Mouse (Mus musculus) G1E (cell line): Measurements from ENCODE around the gene Fam81a. TPM values are rescaled to one million over a fixed set of nuclear protein-coding genes. Genes with fewer than 3 reads are reported as not detected.

Experiments
- ATAC-seq: 2 replicates; pipeline ENCODE4 v1.8.0; 2016; ENCODE audit warnings: mild to moderate bottlenecking; ENCODE audit not compliant: insufficient number of reproducible peaks, poor library complexity, low FRiP score, severe bottlenecking; ENCODE audit errors: extremely low read depth
- DNase-seq: peaks from one replicate; pipeline ENCODE4 v3.0.0; 2012; ENCODE audit warnings: low spot score
- H3K27me3 ChIP-seq: 2 replicates; pipeline ENCODE4 v1.6.1; 2012; ENCODE audit warnings: mild to moderate bottlenecking, low read length, inconsistent platforms; ENCODE audit not compliant: insufficient read depth
- H3K36me3 ChIP-seq: replicated peaks from 2 replicates; pipeline ENCODE3; 2012; ENCODE audit warnings: mild to moderate bottlenecking, inconsistent platforms
- H3K4me1 ChIP-seq: 2 replicates; pipeline ENCODE4 v1.6.1; 2012; ENCODE audit warnings: low read depth, low read length, inconsistent platforms, mixed read lengths; ENCODE audit not compliant: insufficient read depth
- H3K4me3 ChIP-seq: 2 replicates; pipeline ENCODE4 v1.5.1; 2012; ENCODE audit warnings: low read depth, mild to moderate bottlenecking, inconsistent platforms, low read length, moderate library complexity, mixed read lengths
- H3K9me3 ChIP-seq: replicated peaks from 2 replicates; pipeline ENCODE4 v1.6.1; 2012; ENCODE audit warnings: inconsistent platforms
- CTCF ChIP-seq: IDR thresholded peaks from 2 replicates; pipeline ENCODE4 v1.5.1; 2012; ENCODE audit warnings: low read depth, low read length, inconsistent platforms, mixed read lengths
- GATA1 ChIP-seq: IDR thresholded peaks from 2 replicates; pipeline ENCODE4 v1.6.1; 2012; ENCODE audit warnings: borderline replicate concordance, low read length, inconsistent platforms, mixed read lengths
- GATA2 ChIP-seq: IDR thresholded peaks from 2 replicates; pipeline ENCODE4 v1.6.1; 2012; ENCODE audit warnings: low read depth, low read length, inconsistent platforms, borderline replicate concordance
- POLR2AphosphoS5 ChIP-seq: IDR thresholded peaks from 2 replicates; pipeline ENCODE4 v1.6.1; 2012; ENCODE audit warnings: low read depth, low read length, inconsistent platforms; ENCODE audit not compliant: insufficient replicate concordance
- TAL1 ChIP-seq: conservative IDR thresholded peaks from 2 replicates; pipeline ENCODE4 v1.6.1; 2012; ENCODE audit warnings: low read depth, low read length, inconsistent platforms, mixed read lengths
- polyA plus RNA-seq: library from polyadenylated mRNA; stranded (reverse); fragments of >175 nt; gene quantifications from 2 replicates; pipeline ENCODE4 v1.2.3, GENCODE M21; 2012
- total RNA-seq, 2 experiments: library from RNA; stranded (forward) in 1 of 2; stranded (reverse) in 1 of 2; fragments of 200-1000 nt in 1 of 2; fragments of >200 nt in 1 of 2; fragmentation: Nextera tagmentation in 1 of 2; gene quantifications; 2 replicates each; pipeline ENCODE4 v1.2.3; 2014 to 2017

The Fam81a gene
- total and polyA plus RNA-seq, 3 experiments, result not detected

DNA sequence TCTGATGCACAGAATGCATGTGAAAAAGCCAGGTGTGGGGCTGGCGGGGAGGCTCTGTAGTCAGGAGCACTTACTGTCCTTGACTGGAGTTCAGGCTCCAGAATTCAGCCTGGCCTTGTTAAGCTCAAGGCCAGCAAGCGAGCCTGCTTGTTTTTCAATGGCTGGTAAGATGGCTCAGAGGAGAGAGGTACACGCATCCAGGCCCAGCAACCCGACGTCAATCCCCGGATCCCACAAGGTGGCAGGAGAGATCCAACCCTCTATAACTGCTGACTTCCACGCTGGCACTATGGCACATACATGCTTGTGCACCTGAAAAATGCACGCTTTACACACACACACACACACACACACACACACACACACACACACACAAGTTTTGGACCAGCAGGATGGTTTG lies 39.3 kb downstream of the Fam81a start:
- DNase-seq, result no peak
- no peak for TF ChIP-seq TAL1
- TF ChIP-seq GATA2, result no peak
- H3K4me3 ChIP-seq, result no peak overlapping the region
- H3K4me1 ChIP-seq, result peaks cover 4% of the 10 kb centered on the region
- peaks cover 10% of the 10 kb centered on the region for H3K27me3 ChIP-seq
- ATAC-seq, result no peak
- no peaks in the 10 kb centered on the region for H3K9me3 ChIP-seq
- no peaks in the 10 kb centered on the region for H3K36me3 ChIP-seq

DNA sequence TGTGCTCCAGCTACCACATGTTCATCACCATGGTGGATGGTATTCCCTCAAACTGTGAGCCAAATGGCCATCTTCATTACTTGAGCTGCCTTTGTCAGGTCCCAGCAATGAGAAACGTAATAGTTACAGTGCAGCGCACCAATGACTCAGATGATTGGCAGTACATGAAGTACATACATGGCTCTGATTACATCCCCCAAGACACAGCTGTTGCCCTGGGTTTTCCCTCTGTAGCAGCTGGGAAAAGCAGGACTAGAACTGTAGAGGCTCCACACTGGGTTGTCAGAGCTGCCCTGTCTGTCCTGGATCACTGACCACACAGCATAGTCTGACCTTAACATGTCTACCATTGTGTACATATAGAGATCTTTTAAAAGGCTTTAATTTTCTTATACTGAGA lies 44.8 kb downstream of the Fam81a start:
- Histone ChIP-seq H3K27me3 (peaks cover 3% of the 10 kb centered on the region; the same call in 1 of the 2 replicates), H3K4me1 (no peaks in the 10 kb centered on the region), H3K4me3 (no peak overlapping the region), H3K36me3 (no peaks in the 10 kb centered on the region), H3K9me3 (no peaks in the 10 kb centered on the region)
- ATAC-seq (no peak), DNase-seq (no peak)
- TF ChIP-seq GATA1 (no peak), POLR2AphosphoS5 (no peak), GATA2 (no peak), TAL1 (no peak), CTCF (no peak)

DNA sequence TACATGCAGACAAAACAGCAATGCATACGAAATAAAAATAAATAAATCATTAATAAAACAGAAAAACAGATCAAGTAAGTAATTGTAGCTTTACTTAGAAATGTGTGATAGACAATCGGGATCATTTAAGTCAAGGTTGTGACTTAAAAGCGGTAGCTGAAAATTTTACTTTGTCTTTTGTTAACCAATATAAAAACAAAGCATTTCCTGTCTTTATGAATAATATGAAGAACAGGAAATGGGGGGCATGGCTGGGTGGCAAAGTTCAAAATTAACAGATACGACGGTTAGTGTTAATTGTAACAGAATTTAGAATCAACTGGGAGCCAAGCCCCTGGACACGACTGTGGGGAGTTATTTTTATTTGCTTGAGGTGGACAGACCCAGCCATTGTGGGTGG lies 47.3 kb downstream of the Fam81a start:
- no peak for TF ChIP-seq CTCF
- ATAC-seq (no peak), DNase-seq (no peak)
- Histone ChIP-seq H3K27me3 (peaks cover 3% of the 10 kb centered on the region; the same call in 1 of the 2 replicates), H3K9me3 (no peaks in the 10 kb centered on the region), H3K36me3 (no peaks in the 10 kb centered on the region), H3K4me3 (no peak overlapping the region), H3K4me1 (no peaks in the 10 kb centered on the region)

DNA sequence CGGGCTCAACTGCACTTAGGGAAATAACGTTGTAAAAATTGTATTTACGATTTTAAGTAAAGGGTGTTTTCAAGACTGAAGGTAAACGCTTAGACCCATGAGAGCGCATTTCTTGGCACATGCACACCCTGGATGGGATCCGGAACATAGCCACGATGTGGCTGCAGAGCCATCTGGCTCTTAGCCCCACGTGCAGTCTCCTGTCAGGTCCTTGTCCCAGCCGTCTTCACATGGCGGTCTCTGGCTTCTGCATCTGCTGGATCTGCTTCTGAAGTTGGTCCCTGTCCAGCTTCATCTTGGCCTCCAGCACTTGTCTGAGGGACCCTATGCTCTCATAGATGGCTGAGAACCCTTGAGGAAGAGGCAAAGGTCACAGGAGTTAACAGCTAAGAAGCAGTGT lies 51.8 kb downstream of the Fam81a start:
- no peak for ATAC-seq
- Histone ChIP-seq H3K4me1 (peaks cover 3% of the 10 kb centered on the region; the same call in 1 of the 2 replicates), H3K27me3 (peaks cover 3% of the 10 kb centered on the region; the same call in 1 of the 2 replicates), H3K9me3 (no peaks in the 10 kb centered on the region), H3K4me3 (no peak overlapping the region), H3K36me3 (no peaks in the 10 kb centered on the region)
- DNase-seq, result no peak
- TF ChIP-seq POLR2AphosphoS5 (no peak), TAL1 (no peak), CTCF (no peak), GATA1 (no peak), GATA2 (no peak)

GRCm38 (mm10) chr9:70088786-70089096 lies 53.6 kb downstream of the Fam81a start:
- no peak for TF ChIP-seq CTCF
- TF ChIP-seq TAL1, result no peak
- TF ChIP-seq POLR2AphosphoS5, result no peak
- TF ChIP-seq GATA1, result no peak
- TF ChIP-seq GATA2, result no peak
- H3K9me3 ChIP-seq, result no peaks in the 10 kb centered on the region
- peaks cover 3% of the 10 kb centered on the region; the same call in 1 of the 2 replicates for H3K4me1 ChIP-seq
- DNase-seq (no peak), ATAC-seq (no peak)
- no peaks in the 10 kb centered on the region for H3K36me3 ChIP-seq
- no peak overlapping the region for H3K4me3 ChIP-seq
- peaks cover 3% of the 10 kb centered on the region; the same call in 1 of the 2 replicates for H3K27me3 ChIP-seq

- DNase-seq, result no peak
- TF ChIP-seq TAL1 (no peak), GATA2 (no peak), POLR2AphosphoS5 (no peak), GATA1 (no peak), CTCF (no peak)
- Histone ChIP-seq H3K36me3 (no peaks in the 10 kb centered on the region), H3K27me3 (peaks cover 3% of the 10 kb centered on the region; the same call in 1 of the 2 replicates), H3K4me3 (no peak overlapping the region), H3K4me1 (peaks cover 3% of the 10 kb centered on the region; the same call in 1 of the 2 replicates), H3K9me3 (no peaks in the 10 kb centered on the region)
- no peak for ATAC-seq
These were observed 54.1 kb downstream of the Fam81a start for GRCm38 (mm10) chr9:70088041-70088785.

GRCm38 (mm10) chr9:70087379-70087778 lies 55.0 kb downstream of the Fam81a start:
- Histone ChIP-seq H3K4me1 (peaks cover 7% of the 10 kb centered on the region), H3K36me3 (no peaks in the 10 kb centered on the region), H3K4me3 (no peak overlapping the region), H3K9me3 (no peaks in the 10 kb centered on the region), H3K27me3 (no peaks in the 10 kb centered on the region; the same call in 1 of the 2 replicates)
- ATAC-seq, result no peak
- TF ChIP-seq CTCF, result no peak
- no peak for TF ChIP-seq GATA2
- no peak for TF ChIP-seq POLR2AphosphoS5
- TF ChIP-seq GATA1, result no peak
- no peak for TF ChIP-seq TAL1
- DNase-seq, result no peak
